Mouse (Mus musculus) splenic B cell, adult 2 months (primary cell): ENCODE results near the gene Olfr96.

Source experiments
- DNase-seq: peaks from one replicate; pipeline ENCODE4 v3.0.0-alpha.2; 2011; ENCODE audit warnings: low read depth, low spot score
- H3K27me3 ChIP-seq: 2 replicates; pipeline ENCODE4 v1.6.1; 2012; ENCODE audit warnings: mild to moderate bottlenecking, low read length, moderate library complexity, mixed read lengths; ENCODE audit not compliant: control insufficient read depth, poor library complexity, insufficient read depth, severe bottlenecking
- H3K36me3 ChIP-seq: 2 replicates; pipeline ENCODE4 v1.6.1; 2012; ENCODE audit warnings: mild to moderate bottlenecking, low read length, moderate library complexity, mixed read lengths; ENCODE audit not compliant: control insufficient read depth, poor library complexity, insufficient read depth, severe bottlenecking

Gene Olfr96

DNA sequence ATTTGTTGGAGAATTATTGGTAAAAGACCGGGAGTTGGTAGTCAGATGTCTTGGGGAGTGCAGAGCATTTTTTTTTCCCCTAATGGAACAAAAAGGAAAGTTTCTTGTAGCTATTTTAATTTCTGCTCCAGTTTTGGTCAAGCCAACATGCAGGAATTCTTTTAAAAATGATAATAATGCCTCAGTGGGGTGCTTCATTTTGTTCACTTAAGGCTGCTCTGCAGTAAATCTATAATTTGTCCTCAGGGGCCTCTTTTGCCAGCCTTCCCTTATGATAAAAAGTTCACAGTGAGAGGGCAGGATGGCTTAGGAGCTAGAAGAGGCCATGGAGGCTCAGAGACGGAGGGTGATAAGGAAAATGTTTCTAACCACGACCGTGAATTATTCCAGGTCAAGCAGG lies at the start of gene Olfr96:
Olfr96 (plus strand) TSS at position 301 of the 400 bp plus-strand sequence.
- H3K36me3 ChIP-seq: no peaks in the 10 kb centered on the region
- H3K27me3 ChIP-seq: no peaks in the 10 kb centered on the region
- DNase-seq: no peak

DNA sequence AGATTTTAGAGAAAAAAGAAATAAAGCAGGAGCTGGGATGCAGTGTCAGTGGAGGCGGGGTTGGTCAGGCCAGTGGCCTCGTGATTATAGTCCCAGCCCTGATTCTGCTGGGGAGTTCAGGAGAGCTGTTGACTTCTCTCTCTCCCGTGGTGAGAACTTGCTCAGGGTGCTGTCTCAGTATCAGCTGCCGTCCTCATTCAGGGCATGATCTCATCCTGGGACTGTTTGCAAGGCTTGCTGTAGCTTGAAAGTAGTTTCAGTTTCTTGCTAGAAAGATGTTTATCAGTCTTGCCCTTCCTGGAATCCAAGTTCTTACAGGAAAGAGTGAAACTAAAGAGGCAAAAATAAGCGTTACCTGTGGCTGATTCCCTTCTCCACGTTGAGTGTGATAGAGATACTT lies 34.5 kb upstream of the Olfr96 start:
- DNase-seq: no peak
- H3K36me3 ChIP-seq: no peaks in the 10 kb centered on the region
- no peaks in the 10 kb centered on the region for H3K27me3 ChIP-seq

DNA sequence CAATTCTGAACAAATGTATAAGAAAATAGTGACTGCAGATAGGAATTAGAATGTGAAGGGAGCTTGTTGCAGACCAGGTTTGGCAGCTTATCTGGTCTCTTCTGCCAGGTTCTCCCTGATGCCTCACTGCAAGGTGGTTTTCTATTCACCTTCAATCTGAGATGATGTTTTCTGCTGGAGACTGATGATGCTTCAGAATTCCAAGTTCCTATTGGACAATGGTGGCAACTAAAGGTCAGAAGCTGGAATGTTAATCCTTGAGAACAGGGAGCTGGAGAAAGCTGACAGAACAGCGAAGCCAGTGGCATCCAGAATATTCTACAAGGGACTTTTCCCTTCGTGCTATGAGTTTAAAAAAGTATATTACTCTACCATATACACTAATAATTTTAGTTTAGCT lies 29.2 kb upstream of the Olfr96 start:
- peak; percentile 11 for DNase-seq
- H3K27me3 ChIP-seq: no peaks in the 10 kb centered on the region
- H3K36me3 ChIP-seq: no peaks in the 10 kb centered on the region

DNA sequence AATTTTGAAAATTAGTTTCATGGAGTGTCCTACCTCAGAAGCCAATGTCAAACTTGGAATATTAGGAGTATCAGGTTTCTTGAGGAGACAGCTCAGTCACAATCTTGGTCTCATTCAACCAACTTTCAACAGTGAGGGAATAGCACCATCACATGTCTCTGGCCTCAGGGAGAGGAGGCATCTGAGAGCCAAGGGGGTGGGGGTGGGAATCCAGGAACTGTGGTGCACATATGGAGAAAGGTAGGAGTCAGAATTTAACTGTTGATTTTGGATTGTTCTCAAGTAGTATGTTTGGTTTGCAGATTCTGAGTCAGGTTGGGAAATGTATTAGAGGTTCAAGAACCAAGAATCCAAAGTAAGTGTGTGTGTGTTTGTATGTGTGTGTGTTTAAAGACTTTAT lies 26.9 kb upstream of the Olfr96 start:
- H3K27me3 ChIP-seq: no peaks in the 10 kb centered on the region
- DNase-seq: no peak
- H3K36me3 ChIP-seq: no peaks in the 10 kb centered on the region

DNA sequence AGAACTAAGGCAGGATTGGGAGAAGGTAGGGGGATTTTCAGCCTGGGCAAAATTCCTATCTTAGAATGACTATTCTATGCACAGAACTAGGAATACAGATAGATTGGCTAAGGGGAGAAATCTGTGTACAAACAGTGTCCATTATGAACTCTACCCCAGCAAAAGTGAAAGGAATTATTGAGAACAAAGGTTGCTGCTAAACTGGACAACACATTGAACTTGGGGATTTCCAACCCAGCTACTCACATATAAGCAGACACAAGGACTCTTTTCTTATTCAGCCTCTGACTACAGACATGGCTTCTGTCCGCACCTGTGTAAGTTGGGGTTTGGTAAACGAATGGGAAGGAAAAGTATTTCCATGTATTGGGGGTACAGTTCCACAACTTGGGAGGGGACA lies 26.3 kb upstream of the Olfr96 start, which contains the start of gene Ubd:
Ubd (plus strand) TSS at position 237 of the 400 bp plus-strand sequence.
- Histone ChIP-seq H3K27me3 (no peaks in the 10 kb centered on the region), H3K36me3 (no peaks in the 10 kb centered on the region)
- DNase-seq: no peak

DNA sequence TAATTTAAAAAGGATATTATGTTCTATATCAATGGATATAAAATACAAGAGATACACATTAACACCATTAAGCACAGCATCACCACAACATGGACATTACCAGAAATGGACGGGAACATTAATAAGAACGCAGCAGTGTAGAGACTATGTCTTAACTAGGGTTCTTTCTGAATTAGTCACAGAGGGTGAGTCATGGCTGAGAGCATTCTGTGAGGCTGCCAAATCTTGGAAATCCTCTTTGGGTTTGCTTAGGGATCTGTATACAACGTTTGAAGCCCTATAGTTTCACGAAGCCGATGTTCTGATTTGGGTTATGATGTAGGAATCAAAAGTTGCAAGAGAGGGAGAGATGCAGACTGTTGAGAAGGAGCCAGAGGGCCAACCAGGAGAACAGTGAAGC lies 25.2 kb upstream of the Olfr96 start:
- no peaks in the 10 kb centered on the region for H3K36me3 ChIP-seq
- no peaks in the 10 kb centered on the region for H3K27me3 ChIP-seq
- DNase-seq: no peak

DNA sequence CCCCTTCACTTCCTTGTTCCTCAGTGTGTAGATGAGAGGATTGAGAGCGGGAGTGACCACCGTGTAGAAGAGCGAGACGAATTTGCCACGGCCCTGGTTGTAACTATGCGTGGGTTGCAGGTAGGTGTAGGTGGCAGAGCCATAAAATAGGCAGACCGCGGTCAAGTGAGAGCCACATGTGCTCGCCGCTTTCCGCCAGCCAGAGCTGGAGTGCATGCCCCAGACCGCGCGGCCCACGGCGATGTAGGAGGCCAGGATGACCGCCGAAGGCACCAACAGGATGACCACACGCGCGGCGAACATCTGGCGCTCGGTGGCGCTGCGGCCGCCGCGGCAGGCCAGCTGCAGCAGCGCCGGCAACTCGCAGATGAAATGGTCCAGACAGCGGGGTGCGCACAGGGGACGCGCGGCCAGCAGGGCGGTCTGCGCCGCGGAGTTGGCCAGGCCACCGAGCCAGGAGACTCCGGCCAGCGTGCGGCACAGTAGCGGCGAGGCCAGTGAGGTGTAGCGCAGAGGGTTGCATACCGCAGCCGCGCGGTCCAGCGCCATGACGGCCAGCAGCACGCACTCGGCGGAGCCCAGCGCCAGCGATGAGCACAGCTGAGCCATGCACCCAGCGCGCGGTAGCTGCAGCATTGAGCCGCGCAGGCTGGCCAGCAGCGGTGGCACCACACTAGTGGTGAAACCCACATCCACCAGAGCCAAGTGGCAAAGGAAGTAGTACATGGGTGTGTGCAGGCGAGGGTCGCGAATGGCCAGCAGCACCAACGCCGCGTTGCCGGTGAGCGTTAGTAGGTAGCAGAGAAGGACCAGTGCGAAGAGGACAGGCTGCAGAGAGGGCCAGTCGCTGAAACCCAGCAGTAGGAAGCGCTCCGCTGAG lies 22.9 kb upstream of the Olfr96 start:
- H3K36me3 ChIP-seq: no peaks in the 10 kb centered on the region
- no peaks in the 10 kb centered on the region for H3K27me3 ChIP-seq
- DNase-seq: no peak

DNA sequence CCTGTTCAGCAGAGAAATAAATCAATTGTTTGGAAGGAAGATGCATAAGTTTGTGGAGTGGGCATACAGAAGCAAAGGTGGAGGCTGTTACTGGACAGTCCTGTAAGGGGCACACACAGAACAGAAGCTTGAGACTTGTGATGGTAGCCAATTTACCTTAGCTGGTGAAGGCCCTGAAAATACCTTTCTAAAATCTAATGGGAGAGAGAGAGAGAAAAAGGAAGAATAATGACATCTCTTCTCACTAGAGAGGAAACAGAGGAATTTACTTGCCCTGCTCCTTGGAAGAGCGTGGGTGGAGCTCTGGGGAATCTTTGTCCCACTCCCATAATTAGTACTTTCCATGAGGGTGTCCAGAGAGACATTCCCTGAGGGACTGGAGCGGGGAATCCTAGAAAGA lies 19.1 kb upstream of the Olfr96 start, which contains the start of gene Olfr94:
Olfr94 (minus strand) TSS at position 101 of the 400 bp plus-strand sequence.
- H3K27me3 ChIP-seq: no peaks in the 10 kb centered on the region
- no peak for DNase-seq
- H3K36me3 ChIP-seq: no peaks in the 10 kb centered on the region

DNA sequence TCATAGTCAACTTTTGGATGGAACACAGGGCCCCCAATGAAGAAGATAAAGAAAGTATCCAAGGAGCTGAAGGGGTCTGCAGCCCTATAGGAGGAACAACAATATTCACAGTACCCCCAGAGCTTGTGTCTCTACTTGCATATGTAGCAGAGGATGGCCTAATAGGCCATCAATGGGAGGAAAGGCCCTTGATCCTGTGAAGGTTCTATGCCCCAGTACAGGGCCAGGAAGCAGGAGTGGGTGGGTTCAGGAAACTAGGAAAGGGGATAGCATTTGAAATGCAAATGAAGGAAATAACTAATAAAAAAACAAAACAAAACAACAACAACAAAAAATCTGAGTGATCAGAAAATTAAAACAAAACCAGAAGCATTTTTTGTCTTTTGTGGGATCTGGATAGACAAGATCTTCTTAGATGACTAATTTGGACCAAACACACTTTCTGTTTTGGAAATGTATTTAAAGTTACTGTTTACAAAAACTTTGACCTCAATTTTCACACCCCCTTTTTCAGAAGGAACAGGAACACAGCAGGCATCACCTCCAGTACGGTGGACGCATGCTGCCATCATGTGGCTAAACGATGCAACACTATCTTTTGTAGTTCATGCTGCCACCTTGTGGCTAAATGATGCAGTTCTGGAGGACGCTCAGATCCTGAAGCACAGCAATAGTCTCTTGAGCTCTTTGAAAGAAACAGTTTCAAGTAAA lies 16.6 kb upstream of the Olfr96 start:
- H3K36me3 ChIP-seq: no peaks in the 10 kb centered on the region
- DNase-seq: peak; percentile 81

DNA sequence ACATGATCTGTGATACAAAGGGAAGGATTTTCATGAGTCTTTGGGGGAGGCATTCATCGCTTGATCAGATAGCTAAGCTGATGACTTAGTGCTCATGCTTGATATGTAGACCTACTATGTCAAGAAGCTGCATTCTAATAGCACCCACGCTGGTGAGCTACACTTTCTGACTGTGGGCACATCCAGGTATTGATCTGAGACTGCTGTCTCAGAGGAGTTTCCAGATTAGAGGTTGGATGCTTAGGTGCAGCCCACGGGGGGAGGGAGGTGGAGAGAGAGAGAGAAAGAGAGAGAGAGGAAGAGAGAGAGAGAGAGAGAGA lies 16.1 kb upstream of the Olfr96 start:
- Histone ChIP-seq H3K36me3 (no peaks in the 10 kb centered on the region), H3K27me3 (no peaks in the 10 kb centered on the region)
- no peak for DNase-seq

More for the DNA sequence above, 16.6 kb upstream of the Olfr96 start:
- no peaks in the 10 kb centered on the region for H3K27me3 ChIP-seq

DNA sequence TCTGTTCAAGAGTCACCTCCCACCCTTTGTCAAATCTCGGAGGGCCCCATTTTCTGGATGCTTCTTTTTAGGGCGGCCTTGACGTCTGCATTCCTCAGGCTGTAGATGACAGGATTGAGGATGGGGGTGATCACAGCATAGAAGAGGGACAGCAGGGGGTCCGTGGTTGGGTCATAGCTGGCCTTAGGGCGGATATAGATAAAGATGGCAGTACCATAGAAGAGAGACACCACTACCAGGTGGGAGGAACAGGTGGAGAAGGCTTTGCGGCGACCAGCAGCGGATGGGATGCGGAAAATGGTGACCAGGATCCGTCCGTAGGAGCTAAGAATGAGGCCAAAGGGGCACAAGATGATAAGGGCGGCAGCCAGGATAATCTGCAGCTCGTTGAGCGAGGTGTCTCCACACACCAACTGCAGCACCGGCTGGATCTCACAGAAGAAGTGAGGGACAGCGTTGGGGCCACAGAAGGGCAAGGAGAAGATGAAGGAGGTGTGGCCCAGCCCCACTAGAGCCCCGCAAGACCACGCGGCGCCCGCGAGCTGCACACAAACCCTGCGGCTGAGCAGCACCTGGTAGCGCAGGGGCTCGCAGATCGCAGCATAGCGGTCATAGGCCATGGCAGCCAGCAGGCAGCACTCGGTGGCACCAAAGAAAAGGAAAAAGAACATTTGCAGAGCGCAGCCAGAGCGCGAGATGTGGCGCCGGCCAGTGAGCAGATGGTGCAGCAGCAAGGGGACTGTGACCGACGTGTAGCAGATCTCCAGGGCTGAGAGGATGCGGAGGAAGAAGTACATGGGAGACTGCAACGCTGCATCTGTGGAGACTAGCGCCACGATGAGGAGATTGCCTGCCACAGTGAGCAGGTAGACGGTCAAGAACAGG lies 8.8 kb upstream of the Olfr96 start:
- Histone ChIP-seq H3K27me3 (no peaks in the 10 kb centered on the region), H3K36me3 (no peaks in the 10 kb centered on the region)
- DNase-seq: no peak

DNA sequence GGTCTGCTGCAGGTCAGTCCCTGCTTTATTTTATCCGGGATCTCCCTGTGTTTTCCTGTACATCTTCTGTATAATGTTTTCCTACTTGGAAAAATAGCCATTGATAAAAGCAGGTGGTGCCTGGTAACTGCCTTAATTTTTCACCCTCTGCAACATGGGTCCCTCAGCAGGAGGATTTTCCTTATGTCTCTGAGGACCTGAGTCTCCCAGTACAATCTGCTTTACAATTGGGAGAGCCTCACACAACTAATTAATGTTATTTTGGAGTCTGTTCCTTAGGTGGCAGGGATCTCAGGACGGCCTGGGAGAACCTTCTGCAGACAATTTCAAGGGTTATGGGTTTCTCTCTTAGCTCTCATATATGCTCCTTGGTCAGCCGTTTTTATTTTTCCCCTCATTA lies 6.9 kb upstream of the Olfr96 start, which contains the start of gene Olfr95:
Olfr95 (minus strand) TSS at position 101 of the 400 bp plus-strand sequence.
- Histone ChIP-seq H3K36me3 (no peaks in the 10 kb centered on the region), H3K27me3 (no peaks in the 10 kb centered on the region)
- DNase-seq: no peak

DNA sequence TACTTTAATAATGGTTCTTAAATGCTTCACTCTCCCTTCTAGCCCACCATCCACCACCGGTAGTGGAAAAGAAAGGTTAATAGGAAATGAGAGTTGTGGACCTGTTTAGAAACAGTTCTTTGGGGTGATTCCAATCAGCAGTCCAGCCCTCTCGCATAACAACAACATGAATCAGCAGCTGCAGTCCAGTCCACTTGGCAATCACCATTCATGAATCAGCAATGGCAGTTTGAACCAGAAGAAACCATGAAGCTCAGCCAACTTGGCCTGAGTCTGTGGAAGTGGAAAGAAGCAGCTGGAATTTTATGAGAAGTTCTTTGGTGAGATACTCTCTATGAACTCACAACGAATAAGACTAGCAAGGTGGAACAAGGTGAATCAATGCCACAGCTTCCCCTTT lies 1.5 kb upstream of the Olfr96 start:
- Histone ChIP-seq H3K27me3 (no peaks in the 10 kb centered on the region), H3K36me3 (no peaks in the 10 kb centered on the region)
- DNase-seq: no peak

DNA sequence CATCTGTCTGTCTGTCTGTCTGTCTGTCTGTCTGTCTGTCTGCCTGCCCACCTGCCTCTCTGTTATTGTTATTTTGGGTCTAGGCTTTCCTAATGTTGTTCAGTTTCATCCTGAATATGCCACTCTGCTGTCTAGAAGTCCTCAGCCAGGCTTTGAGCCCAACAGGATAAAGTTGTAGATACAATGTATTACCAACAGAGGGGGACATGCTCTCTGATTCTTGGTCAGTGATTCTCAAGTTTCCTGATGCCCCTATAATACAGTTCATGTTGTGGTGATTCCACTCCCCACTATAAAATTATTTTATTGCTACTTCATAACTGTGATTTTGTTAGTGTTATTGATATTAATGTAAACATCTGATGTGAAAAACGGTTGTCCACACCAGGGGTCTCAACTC lies 1.9 kb downstream of the Olfr96 start:
- Histone ChIP-seq H3K36me3 (no peaks in the 10 kb centered on the region), H3K27me3 (no peaks in the 10 kb centered on the region)
- peak; percentile 12 for DNase-seq
